Mouse (Mus musculus): Measurements from ENCODE around the gene Tnrc6b. TPM values are rescaled to one million over a fixed set of nuclear protein-coding genes. Genes with fewer than 3 reads are reported as not detected.

Tnrc6b gene
- polyA plus RNA-seq, 1 experiment, result 8.9 TPM

GRCm38 (mm10) chr15:80704267-80704666 lies 6.8 kb upstream of the Tnrc6b start:
- H3K4me2 ChIP-seq (ENCODE audit: low read depth), result no peak overlapping the region

GRCm38 (mm10) chr15:80705828-80706549 lies 5.1 kb upstream of the Tnrc6b start:
- no peak overlapping the region for H3K4me3 ChIP-seq
- no peaks in the 10 kb centered on the region for H3K36me3 ChIP-seq (ENCODE audit: control insufficient read depth, insufficient read depth)

More at GRCm38 (mm10) chr15:80704267-80704666, 6.8 kb upstream of the Tnrc6b start:
- H3K27me3 ChIP-seq (ENCODE audit: control insufficient read depth, insufficient read depth, insufficient read length), result peaks cover 24% of the 10 kb centered on the region
- H3K4me3 ChIP-seq, result no peak overlapping the region
- no peaks in the 10 kb centered on the region for H3K79me2 ChIP-seq (ENCODE audit: control insufficient read depth, insufficient read depth)
- no peak for TF ChIP-seq USF1 (IDR thresholded peaks at IDR 0.05; ENCODE audit: low read depth)
- peak in 1 of 3 experiments; percentile 14 for TF ChIP-seq MYOG (IDR thresholded peaks at IDR 0.05; ENCODE audit: control insufficient read depth in 1 of 3, insufficient read depth in 1 of 3, insufficient read length in 2 of 3, low read depth in 2 of 3)
- no peak overlapping the region for H3ac ChIP-seq (ENCODE audit: control insufficient read depth, insufficient read length)
- H3K36me3 ChIP-seq (ENCODE audit: control insufficient read depth, insufficient read depth), result no peaks in the 10 kb centered on the region

GRCm38 (mm10) chr15:80706596-80706995 lies 4.5 kb upstream of the Tnrc6b start:
- Histone ChIP-seq H3K36me3 (ENCODE audit: control insufficient read depth, insufficient read depth) (no peaks in the 10 kb centered on the region), H3K79me2 (ENCODE audit: control insufficient read depth, insufficient read depth) (no peaks in the 10 kb centered on the region), H3K4me3 (no peak overlapping the region), H3ac (ENCODE audit: control insufficient read depth, insufficient read length) (no peak overlapping the region), H3K4me2 (ENCODE audit: low read depth) (peak overlapping the region; percentile 94), H3K27me3 (ENCODE audit: control insufficient read depth, insufficient read depth, insufficient read length) (peaks cover 7% of the 10 kb centered on the region)
- TF ChIP-seq SRF (IDR thresholded peaks at IDR 0.05; ENCODE audit: control insufficient read depth, insufficient read length, low read depth), result no peak
- no peak for TF ChIP-seq MYOG (IDR thresholded peaks at IDR 0.05; ENCODE audit: control insufficient read depth in 1 of 3, insufficient read depth in 1 of 3, insufficient read length in 2 of 3, low read depth in 2 of 3)
- no peak for TF ChIP-seq TCF3 (IDR thresholded peaks at IDR 0.05; ENCODE audit: insufficient read length, low read depth)
- no peak for TF ChIP-seq CEBPB (IDR thresholded peaks at IDR 0.05; ENCODE audit: insufficient read depth, poor library complexity, severe bottlenecking)
- TF ChIP-seq MYOD1 (IDR thresholded peaks at IDR 0.05; ENCODE audit: control insufficient read depth in 1 of 3, insufficient read length in 2 of 3, low read depth in 2 of 3), result no peak
- TF ChIP-seq POLR2A (IDR thresholded peaks at IDR 0.05; ENCODE audit: insufficient read length, low read depth), result no peak
- no peak for TF ChIP-seq POLR2AphosphoS2 (IDR thresholded peaks at IDR 0.05; ENCODE audit: insufficient read length, low read depth)
- TF ChIP-seq MAX (IDR thresholded peaks at IDR 0.05; ENCODE audit: low read depth), result no peak
- no peak for TF ChIP-seq USF1 (IDR thresholded peaks at IDR 0.05; ENCODE audit: low read depth)
- TF ChIP-seq TCF12 (IDR thresholded peaks at IDR 0.05; ENCODE audit: insufficient read depth, poor library complexity, severe bottlenecking), result no peak
- TF ChIP-seq E2F4 (IDR thresholded peaks at IDR 0.05; ENCODE audit: insufficient read depth), result no peak
- no peak for TF ChIP-seq REST (IDR thresholded peaks at IDR 0.05; ENCODE audit: insufficient read depth, insufficient read length)

More at GRCm38 (mm10) chr15:80705828-80706549, 5.1 kb upstream of the Tnrc6b start:
- TF ChIP-seq SRF (IDR thresholded peaks at IDR 0.05; ENCODE audit: control insufficient read depth, insufficient read length, low read depth) (no peak), MAX (IDR thresholded peaks at IDR 0.05; ENCODE audit: low read depth) (no peak), MYOG (IDR thresholded peaks at IDR 0.05; ENCODE audit: control insufficient read depth in 1 of 3, insufficient read depth in 1 of 3, insufficient read length in 2 of 3, low read depth in 2 of 3) (peak in 1 of 3 experiments; percentile 11), E2F4 (IDR thresholded peaks at IDR 0.05; ENCODE audit: insufficient read depth) (no peak), MYOD1 (IDR thresholded peaks at IDR 0.05; ENCODE audit: control insufficient read depth in 1 of 3, insufficient read length in 2 of 3, low read depth in 2 of 3) (peak in 1 of 3 experiments; percentile 1)
- peak overlapping the region; percentile 94 for H3K4me2 ChIP-seq (ENCODE audit: low read depth)
- no peak overlapping the region for H3ac ChIP-seq (ENCODE audit: control insufficient read depth, insufficient read length)
- H3K79me2 ChIP-seq (ENCODE audit: control insufficient read depth, insufficient read depth), result no peaks in the 10 kb centered on the region
- peaks cover 13% of the 10 kb centered on the region for H3K27me3 ChIP-seq (ENCODE audit: control insufficient read depth, insufficient read depth, insufficient read length)

- no peak overlapping the region for H3K4me3 ChIP-seq
- no peaks in the 10 kb centered on the region for H3K79me2 ChIP-seq (ENCODE audit: control insufficient read depth, insufficient read depth)
- H3ac ChIP-seq (ENCODE audit: control insufficient read depth, insufficient read length), result no peak overlapping the region
- H3K36me3 ChIP-seq (ENCODE audit: control insufficient read depth, insufficient read depth), result no peaks in the 10 kb centered on the region
- H3K4me2 ChIP-seq (ENCODE audit: low read depth), result peak overlapping the region; percentile 94
- TF ChIP-seq CEBPB (IDR thresholded peaks at IDR 0.05; ENCODE audit: insufficient read depth, poor library complexity, severe bottlenecking) (0 out of 2 replicates have a peak, but pooled peaks have one; percentile 22), SRF (IDR thresholded peaks at IDR 0.05; ENCODE audit: control insufficient read depth, insufficient read length, low read depth) (no peak), POLR2A (IDR thresholded peaks at IDR 0.05; ENCODE audit: insufficient read length, low read depth) (no peak)
- H3K27me3 ChIP-seq (ENCODE audit: control insufficient read depth, insufficient read depth, insufficient read length), result peaks cover 4% of the 10 kb centered on the region
Observed at GRCm38 (mm10) chr15:80707088-80707487, 4.0 kb upstream of the Tnrc6b start.

GRCm38 (mm10) chr15:80709593-80709992 lies 1.5 kb upstream of the Tnrc6b start:
- H3K4me2 ChIP-seq (ENCODE audit: low read depth), result peak overlapping the region; percentile 83

More at GRCm38 (mm10) chr15:80709593-80709992, 1.5 kb upstream of the Tnrc6b start:
- Histone ChIP-seq H3K27me3 (ENCODE audit: control insufficient read depth, insufficient read depth, insufficient read length) (no peaks in the 10 kb centered on the region), H3K4me3 (no peak overlapping the region), H3K79me2 (ENCODE audit: control insufficient read depth, insufficient read depth) (no peaks in the 10 kb centered on the region), H3K36me3 (ENCODE audit: control insufficient read depth, insufficient read depth) (no peaks in the 10 kb centered on the region), H3ac (ENCODE audit: control insufficient read depth, insufficient read length) (no peak overlapping the region)
- TF ChIP-seq REST (IDR thresholded peaks at IDR 0.05; ENCODE audit: insufficient read depth, insufficient read length) (no peak), CEBPB (IDR thresholded peaks at IDR 0.05; ENCODE audit: insufficient read depth, poor library complexity, severe bottlenecking) (0 out of 2 replicates have a peak, but pooled peaks have one; percentile 1)
